Mouse (Mus musculus) liver, adult 10 weeks (tissue): ENCODE measurements around the gene Acot9. TPM values are rescaled to one million over a fixed set of nuclear protein-coding genes. Genes with fewer than 3 reads are reported as not detected.

Experiments used
- polyA plus RNA-seq: library from polyadenylated mRNA; stranded (reverse); fragments of 350-450 nt; fragmentation: Illumina TruSeq; extraction: RNeasy Lipid Tissue Mini Kit (QIAGEN cat#74804); gene quantifications from one replicate; pipeline ENCODE4 v1.2.3, GENCODE M21; 2014; ENCODE audit warnings: low read depth, low replicate concordance

Acot9 gene
- 14.6 TPM for polyA plus RNA-seq

GRCm38 (mm10) chrX:155262235-155262914 lies at the start of gene Acot9:
Acot9 (plus strand) TSS chrX:155262443.

GRCm38 (mm10) chrX:155216271-155216670 lies 46.0 kb upstream of the Acot9 start, which contains the start of gene Sat1:
Sat1 (minus strand) TSS chrX:155216449.

GRCm38 (mm10) chrX:155340654-155341053 lies 78.4 kb downstream of the Acot9 start, which contains the start of gene Prdx4:
Prdx4 (minus strand) TSS chrX:155340754.

Other genes starting within 250 kb of the Acot9 start
- not detected for gene Magea5, start 199.3 kb upstream of the Acot9 start, polyA plus RNA-seq
- gene Magea1, start 172.7 kb upstream of the Acot9 start, polyA plus RNA-seq: not detected
- gene Magea2, start 168.8 kb upstream of the Acot9 start, polyA plus RNA-seq: not detected
- not detected for gene Cldn34b2, start 134.0 kb upstream of the Acot9 start, polyA plus RNA-seq
- 218 TPM for gene Sat1, start 46.0 kb upstream of the Acot9 start, polyA plus RNA-seq
- gene Prdx4, start 78.3 kb downstream of the Acot9 start, polyA plus RNA-seq: 179 TPM